Mouse (Mus musculus): ENCODE data around the gene Ppp2r3a. TPM values are rescaled to one million over a fixed set of nuclear protein-coding genes. Genes with fewer than 3 reads are reported as not detected.

The Ppp2r3a gene
- total RNA-seq (2015), result 8.3 and 12.4 TPM in 2 replicates
- total RNA-seq (2017), result 7.9 and 9.4 TPM in 2 replicates

GRCm38 (mm10) chr9:101251644-101252337 lies at the start of gene Ppp2r3a:
TSS of gene Ppp2r3a (minus strand) at chr9:101251795.
- peak; percentile 93 for ATAC-seq (replicated peaks; ENCODE audit: poor library complexity)

- ATAC-seq (replicated peaks; ENCODE audit: poor library complexity), result no peak
These were observed 48.9 kb upstream of the Ppp2r3a start for GRCm38 (mm10) chr9:101300441-101300935.

GRCm38 (mm10) chr9:101291676-101292660 lies 40.4 kb upstream of the Ppp2r3a start:
- ATAC-seq (replicated peaks; ENCODE audit: poor library complexity), result no peak

- no peak for ATAC-seq (replicated peaks; ENCODE audit: poor library complexity)
These were observed 39.3 kb upstream of the Ppp2r3a start for GRCm38 (mm10) chr9:101290876-101291275.

- ATAC-seq (replicated peaks; ENCODE audit: poor library complexity), result no peak
These were observed 38.2 kb upstream of the Ppp2r3a start for GRCm38 (mm10) chr9:101289750-101290149.

GRCm38 (mm10) chr9:101288901-101289647 lies 37.5 kb upstream of the Ppp2r3a start:
- no peak for ATAC-seq (replicated peaks; ENCODE audit: poor library complexity)

GRCm38 (mm10) chr9:101286766-101287165 lies 35.2 kb upstream of the Ppp2r3a start:
- ATAC-seq (replicated peaks; ENCODE audit: poor library complexity), result no peak

GRCm38 (mm10) chr9:101284049-101284448 lies 32.5 kb upstream of the Ppp2r3a start:
- no peak for ATAC-seq (replicated peaks; ENCODE audit: poor library complexity)

- ATAC-seq (replicated peaks; ENCODE audit: poor library complexity), result no peak
These were observed 31.1 kb upstream of the Ppp2r3a start for GRCm38 (mm10) chr9:101282651-101283050.

GRCm38 (mm10) chr9:101281906-101282305 lies 30.3 kb upstream of the Ppp2r3a start:
- ATAC-seq (replicated peaks; ENCODE audit: poor library complexity), result no peak

- no peak for ATAC-seq (replicated peaks; ENCODE audit: poor library complexity)
These were observed 29.7 kb upstream of the Ppp2r3a start for GRCm38 (mm10) chr9:101281326-101281725.

GRCm38 (mm10) chr9:101280867-101281266 lies 29.3 kb upstream of the Ppp2r3a start:
- ATAC-seq (replicated peaks; ENCODE audit: poor library complexity), result no peak

- ATAC-seq (replicated peaks; ENCODE audit: poor library complexity), result no peak
These were observed 28.6 kb upstream of the Ppp2r3a start for GRCm38 (mm10) chr9:101280211-101280610.

- ATAC-seq (replicated peaks; ENCODE audit: poor library complexity), result no peak
These were observed 21.1 kb upstream of the Ppp2r3a start for GRCm38 (mm10) chr9:101272715-101273114.

GRCm38 (mm10) chr9:101270020-101270419 lies 18.4 kb upstream of the Ppp2r3a start:
- no peak for ATAC-seq (replicated peaks; ENCODE audit: poor library complexity)

- ATAC-seq (replicated peaks; ENCODE audit: poor library complexity), result no peak
These were observed 14.4 kb upstream of the Ppp2r3a start for GRCm38 (mm10) chr9:101266043-101266442.

- ATAC-seq (replicated peaks; ENCODE audit: poor library complexity), result no peak
These were observed 14.0 kb upstream of the Ppp2r3a start for GRCm38 (mm10) chr9:101265546-101265945.

- ATAC-seq (replicated peaks; ENCODE audit: poor library complexity), result no peak
These were observed 11.2 kb upstream of the Ppp2r3a start for GRCm38 (mm10) chr9:101262815-101263214.

- ATAC-seq (replicated peaks; ENCODE audit: poor library complexity), result no peak; the same call in 1 of the 2 replicates
These were observed 10.5 kb upstream of the Ppp2r3a start for GRCm38 (mm10) chr9:101261989-101262571.

- ATAC-seq (replicated peaks; ENCODE audit: poor library complexity), result no peak
These were observed 9.8 kb upstream of the Ppp2r3a start for GRCm38 (mm10) chr9:101261443-101261842.

Measured in megakaryocyte progenitor cell, adult 5-6 weeks (primary cell).